ENCODE assay signal across 8 mouse cellular contexts in the genomic region with DNA sequence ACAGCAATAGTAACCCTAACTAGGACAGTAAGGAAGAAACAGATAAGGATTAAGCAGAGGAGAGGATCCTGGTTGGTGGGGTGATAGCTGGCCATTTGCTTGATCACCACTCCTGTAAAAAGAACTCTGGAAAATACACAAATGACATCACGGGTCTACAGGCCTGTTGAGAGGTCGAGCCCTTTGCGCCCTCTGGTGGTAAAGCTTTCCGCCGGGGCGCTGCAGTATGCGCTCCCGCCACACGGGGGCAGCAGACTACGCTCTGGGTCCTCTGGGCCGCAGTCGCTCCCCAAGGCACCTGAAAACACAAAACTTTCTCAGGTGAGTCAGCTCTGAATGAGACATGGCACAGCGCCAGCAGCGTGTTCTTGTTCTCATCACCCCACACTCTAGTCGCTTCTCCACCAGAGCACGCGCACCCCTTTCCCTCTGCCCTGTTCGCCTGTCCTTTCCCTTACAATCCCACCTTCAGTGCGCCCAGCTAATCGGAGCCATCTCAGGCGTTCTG. TPM values are rescaled to one million over a fixed set of nuclear protein-coding genes. Genes with fewer than 3 reads are reported as not detected.
DNase-seq lines count a peak whose midpoint lies in the region; ATAC-seq lines count a peak whose summit lies in the region.

No protein-coding gene starts in this region.

- H3K4me2 ChIP-seq in hindbrain, embryonic 15.5 days = peak overlapping the region; percentile 8

- no peaks in the 10 kb centered on the region for H3K36me3 ChIP-seq in hindbrain, embryonic 15.5 days

- no peaks in the 10 kb centered on the region for H3K27me3 ChIP-seq in hindbrain, embryonic 15.5 days

- no peak overlapping the region for H3K9ac ChIP-seq in hindbrain, embryonic 15.5 days

- H3K4me1 ChIP-seq in hindbrain, embryonic 15.5 days (replicated peaks) = peaks cover 21% of the 10 kb centered on the region

- peak; percentile 87 for DNase-seq in R1 (ENCODE audit: low read depth, low spot score)
- peak; percentile 93 to 94 for DNase-seq in cerebellum, postnatal 25 days
- DNase-seq in frontal cortex, postnatal 36 days (ENCODE audit: low spot score in 2 of 2) = peak; percentile 95 to 98
- peak; percentile 95 for DNase-seq in left cerebral cortex, adult 11 months (ENCODE audit: low spot score)
- DNase-seq in lung, postnatal 36 days = peak; percentile 96
- peak; percentile 96 for DNase-seq in retina, embryonic 14.5 days (ENCODE audit: low spot score)
- DNase-seq in thymus, postnatal 36 days = peak; percentile 81 to 90

- no peak overlapping the region for H3K27ac ChIP-seq in hindbrain, embryonic 15.5 days (replicated peaks)

- ATAC-seq in hindbrain, embryonic 15.5 days (ENCODE audit: low FRiP score, low read depth) = peak; percentile 32; the same call in 1 of the 2 replicates

- no peaks in the 10 kb centered on the region for H3K9me3 ChIP-seq in hindbrain, embryonic 15.5 days

- WGBS in hindbrain, embryonic 15.5 days = 14% methylated on average over 21 of the region's 21 CpGs

- H3K4me3 ChIP-seq in hindbrain, embryonic 15.5 days = no peak overlapping the region

RNA-seq across cellular contexts. Expression of gene Epm2aip1, which starts 18.2 kb away (rescaled TPM):
- 54.2 and 55.7 TPM in 2 replicates for polyA plus RNA-seq in hindbrain, embryonic 15.5 days (2015; fragmentation: Nextera tagmentation; extraction: Ambion mirVana)

RNA-seq across cellular contexts. Expression of gene Mlh1, which starts 18.3 kb away (rescaled TPM):
- 24.8 and 26.5 TPM in 2 replicates for polyA plus RNA-seq in hindbrain, embryonic 15.5 days (2015; fragmentation: Nextera tagmentation; extraction: Ambion mirVana)

RNA-seq across cellular contexts. Expression of gene Trank1, which starts 21.7 kb away (rescaled TPM):
- polyA plus RNA-seq in hindbrain, embryonic 15.5 days (2015; fragmentation: Nextera tagmentation; extraction: Ambion mirVana) = 10.7 and 11.0 TPM in 2 replicates
